Mouse (Mus musculus) cortical plate, adult 2 months (tissue): Measurements from ENCODE around the gene Egfl7.

ENCODE experiments used
- CTCF ChIP-seq: fragments of 200-500 bp; IDR thresholded peaks from 2 replicates; pipeline ENCODE4 v1.5.1; 2011; ENCODE audit warnings: mild to moderate bottlenecking, control low read depth, low read length; ENCODE audit not compliant: insufficient read depth; ENCODE audit errors: extremely low read depth
- POLR2A ChIP-seq: fragments of 200-500 bp; IDR thresholded peaks from 2 replicates; pipeline ENCODE4 v1.6.1; 2011; ENCODE audit warnings: mild to moderate bottlenecking, low read length, control low read depth; ENCODE audit not compliant: insufficient read depth; ENCODE audit errors: extremely low read depth

DNA sequence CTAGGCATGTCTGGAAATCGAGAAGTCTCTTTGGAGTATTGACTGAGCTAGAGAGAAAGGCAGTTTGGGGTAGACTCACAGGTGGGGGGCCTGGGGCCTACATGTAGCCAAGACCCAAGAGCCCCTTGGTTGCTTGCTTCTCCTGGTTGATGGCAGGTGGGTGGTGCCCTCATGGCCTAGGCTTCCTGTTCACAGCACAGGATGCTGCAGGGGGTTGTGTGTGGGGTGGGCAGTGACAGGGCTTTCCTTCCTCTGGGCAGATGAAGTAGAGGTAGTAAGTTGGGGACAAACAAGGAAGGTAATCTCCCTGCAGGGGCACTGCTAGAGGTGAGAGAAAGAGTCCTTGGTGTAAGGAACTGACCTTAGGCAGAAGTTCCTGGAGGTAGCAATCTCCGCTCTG lies 27.7 kb upstream of the Egfl7 start:
- TF ChIP-seq POLR2A = no peak
- no peak for TF ChIP-seq CTCF
